Mouse (Mus musculus) cerebellum, adult 9-10 months (tissue): ENCODE results near the gene Prkn.

ENCODE experiments used
- DNase-seq: peaks from one replicate; pipeline ENCODE4 v3.0.0; 2022

The Prkn gene

GRCm38 (mm10) chr17:12050261-12050660 lies 1210.1 kb downstream of the Prkn start:
- no peak for DNase-seq

- no peak for DNase-seq
These were observed 1210.8 kb downstream of the Prkn start for GRCm38 (mm10) chr17:12051031-12051430.

DNA sequence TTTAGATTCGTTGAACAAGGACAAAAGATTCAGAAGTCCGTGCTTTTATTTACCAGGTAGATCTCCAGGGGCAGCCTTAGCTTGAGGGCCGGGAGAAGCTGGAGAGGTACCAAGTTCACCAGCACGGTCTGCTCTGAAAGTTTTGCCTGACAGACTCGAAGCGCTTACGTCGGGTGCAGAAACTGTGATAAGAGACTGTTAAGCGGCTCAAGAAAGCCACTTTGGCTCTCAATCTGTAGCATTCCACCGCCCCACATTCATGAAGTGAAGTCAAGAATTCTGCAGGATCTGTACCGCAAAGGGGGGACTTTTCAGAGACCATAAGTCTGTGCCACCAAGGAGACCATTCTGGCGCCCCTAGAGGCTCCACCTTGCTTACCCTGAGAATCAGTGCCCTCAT lies 1212.5 kb downstream of the Prkn start:
- no peak for DNase-seq

DNA sequence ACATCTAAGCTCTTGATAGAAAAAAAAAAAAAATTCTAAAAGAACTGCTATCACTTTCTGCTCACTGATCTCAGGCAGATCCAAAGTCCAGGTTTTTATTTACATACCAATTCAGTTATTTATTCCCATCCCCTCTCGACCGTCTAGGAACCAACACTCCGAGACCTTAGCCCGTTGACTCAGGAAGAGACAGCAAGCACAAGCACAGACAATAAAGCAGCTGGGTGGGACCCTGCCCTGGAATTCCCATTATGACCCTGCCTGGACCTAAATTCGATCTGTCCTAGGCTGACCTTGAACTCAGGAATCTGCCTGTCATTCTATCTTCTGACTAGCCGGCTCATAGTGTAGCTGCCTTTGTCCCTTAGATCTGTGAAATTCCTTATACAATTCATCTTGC lies 1218.9 kb downstream of the Prkn start:
- DNase-seq = no peak

DNA sequence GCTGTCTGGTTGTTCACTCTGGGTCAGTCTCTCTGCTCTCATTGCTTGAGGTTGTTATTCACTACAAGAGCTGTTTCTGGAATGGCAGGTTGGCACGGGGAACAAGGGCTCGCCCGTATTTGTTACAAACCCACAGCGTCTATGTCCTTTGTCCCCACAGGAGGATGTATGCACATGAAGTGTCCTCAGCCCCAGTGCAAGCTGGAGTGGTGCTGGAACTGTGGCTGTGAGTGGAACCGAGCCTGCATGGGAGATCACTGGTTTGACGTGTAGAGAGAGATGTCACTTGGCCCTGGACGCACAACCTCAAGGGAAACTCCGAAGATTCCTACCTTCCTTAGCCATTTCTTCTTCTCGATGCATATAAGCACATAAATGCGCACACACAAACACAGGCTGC lies 1221.2 kb downstream of the Prkn start:
- DNase-seq = no peak

- DNase-seq = no peak
These were observed 1222.7 kb downstream of the Prkn start for GRCm38 (mm10) chr17:12062861-12063260.

DNA sequence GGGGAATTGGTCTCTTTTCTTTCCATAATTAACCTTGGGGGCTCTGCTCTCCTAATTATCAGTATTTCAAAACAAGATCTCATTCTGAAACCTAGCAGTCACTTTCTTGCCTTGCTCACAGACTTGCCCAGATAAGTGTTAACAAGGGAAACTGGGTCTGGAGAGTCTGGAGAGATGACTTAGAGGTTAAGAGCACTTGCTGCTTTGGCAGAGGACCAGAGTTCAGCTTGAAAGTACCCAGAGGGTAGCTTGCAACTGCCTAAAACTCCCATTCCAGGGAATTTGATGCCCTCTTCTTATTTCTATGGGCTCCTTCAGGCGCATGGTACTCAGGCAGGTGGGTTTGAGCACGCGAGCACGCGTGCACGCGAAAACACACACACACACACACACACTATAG lies 1223.3 kb downstream of the Prkn start:
- DNase-seq = no peak

DNA sequence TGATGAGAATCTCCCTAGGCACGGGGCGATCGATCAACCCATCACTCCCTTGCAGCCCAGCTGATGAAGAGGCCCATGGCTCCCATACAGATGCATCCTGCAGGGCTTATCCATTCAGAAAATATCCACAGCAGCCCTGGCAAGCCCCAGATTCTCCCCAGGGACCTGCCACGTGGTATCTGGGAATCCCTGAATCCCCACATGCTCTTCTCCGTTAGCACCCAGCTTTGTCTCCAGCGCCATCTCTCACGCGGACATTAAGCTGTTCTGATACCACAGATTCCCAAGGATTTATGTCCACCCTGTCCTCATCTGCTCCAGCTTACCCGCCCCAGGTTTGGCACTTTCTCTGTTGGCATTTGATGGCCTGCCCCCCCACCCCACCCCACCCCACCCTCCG lies 1225.9 kb downstream of the Prkn start:
- no peak for DNase-seq

- DNase-seq = no peak
These were observed 1236.6 kb downstream of the Prkn start for GRCm38 (mm10) chr17:12076816-12077215.

- no peak for DNase-seq
These were observed 1240.7 kb downstream of the Prkn start for GRCm38 (mm10) chr17:12080656-12081495.

- DNase-seq = no peak
These were observed 1242.0 kb downstream of the Prkn start for GRCm38 (mm10) chr17:12082201-12082600.

DNA sequence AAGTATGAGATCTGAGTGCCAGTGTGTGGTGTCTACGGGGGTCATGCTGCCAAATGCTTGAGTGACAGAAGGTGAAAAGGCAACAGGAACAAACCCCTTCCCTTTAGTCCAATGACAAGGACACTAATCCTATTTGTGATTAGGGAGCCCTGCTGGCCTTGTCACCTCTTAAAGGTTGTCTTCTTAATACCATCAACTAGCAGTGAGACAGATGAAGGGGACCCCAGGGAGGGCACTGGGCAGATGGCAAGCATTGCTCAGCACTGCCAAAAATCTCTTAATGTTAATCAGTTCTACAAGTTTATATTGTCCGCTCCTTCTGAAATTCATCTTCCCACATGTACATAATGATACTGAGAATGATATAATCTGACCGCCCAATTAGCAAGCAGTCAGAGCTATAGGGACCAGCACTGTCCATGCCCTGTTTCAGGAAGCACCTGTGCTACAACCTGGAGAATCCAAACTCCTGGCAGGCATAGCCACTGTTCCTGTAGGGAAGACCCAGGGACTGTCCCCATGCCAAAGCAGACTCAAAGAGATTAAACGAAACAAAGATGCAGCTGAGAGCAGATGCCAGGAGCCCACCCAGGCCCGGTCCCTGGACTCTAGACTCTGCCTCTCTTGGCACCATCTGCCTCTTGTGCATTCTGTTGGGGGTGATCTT lies 1250.2 kb downstream of the Prkn start:
- DNase-seq = no peak

DNA sequence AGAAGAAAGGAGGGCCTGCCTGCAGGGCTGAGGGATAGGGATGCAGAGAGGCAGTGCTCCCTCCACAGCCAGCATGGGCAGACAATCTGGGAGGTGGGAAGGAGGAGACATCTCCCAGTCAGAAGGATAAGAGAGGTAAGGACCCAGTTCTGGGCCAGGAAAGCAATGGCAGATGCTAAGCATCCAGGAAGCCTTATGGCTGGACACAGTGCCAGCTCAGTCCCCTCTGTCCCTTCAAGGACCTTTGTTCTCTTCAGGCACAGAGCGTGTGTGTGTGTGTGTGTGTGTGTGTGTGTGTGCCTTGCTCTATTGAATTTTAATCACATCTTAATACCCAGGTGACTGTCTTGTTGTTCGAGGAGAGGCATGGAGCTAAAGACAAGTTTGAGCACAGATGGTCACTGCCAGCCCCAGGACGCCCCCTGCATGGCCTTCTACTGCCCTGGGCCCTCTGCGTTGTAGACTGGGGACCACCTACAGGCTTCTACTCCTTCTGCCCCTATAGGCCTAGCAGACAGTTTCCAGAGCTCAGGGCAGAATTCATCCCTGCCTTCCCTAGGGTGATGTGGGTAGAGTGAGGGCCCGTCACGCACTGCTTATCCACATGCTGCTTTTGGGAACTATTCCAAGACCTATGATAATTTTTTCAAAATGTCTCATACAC lies 1252.8 kb downstream of the Prkn start:
- peak; percentile 24 for DNase-seq

- no peak for DNase-seq
These were observed 1253.8 kb downstream of the Prkn start for GRCm38 (mm10) chr17:12094016-12094415.

DNA sequence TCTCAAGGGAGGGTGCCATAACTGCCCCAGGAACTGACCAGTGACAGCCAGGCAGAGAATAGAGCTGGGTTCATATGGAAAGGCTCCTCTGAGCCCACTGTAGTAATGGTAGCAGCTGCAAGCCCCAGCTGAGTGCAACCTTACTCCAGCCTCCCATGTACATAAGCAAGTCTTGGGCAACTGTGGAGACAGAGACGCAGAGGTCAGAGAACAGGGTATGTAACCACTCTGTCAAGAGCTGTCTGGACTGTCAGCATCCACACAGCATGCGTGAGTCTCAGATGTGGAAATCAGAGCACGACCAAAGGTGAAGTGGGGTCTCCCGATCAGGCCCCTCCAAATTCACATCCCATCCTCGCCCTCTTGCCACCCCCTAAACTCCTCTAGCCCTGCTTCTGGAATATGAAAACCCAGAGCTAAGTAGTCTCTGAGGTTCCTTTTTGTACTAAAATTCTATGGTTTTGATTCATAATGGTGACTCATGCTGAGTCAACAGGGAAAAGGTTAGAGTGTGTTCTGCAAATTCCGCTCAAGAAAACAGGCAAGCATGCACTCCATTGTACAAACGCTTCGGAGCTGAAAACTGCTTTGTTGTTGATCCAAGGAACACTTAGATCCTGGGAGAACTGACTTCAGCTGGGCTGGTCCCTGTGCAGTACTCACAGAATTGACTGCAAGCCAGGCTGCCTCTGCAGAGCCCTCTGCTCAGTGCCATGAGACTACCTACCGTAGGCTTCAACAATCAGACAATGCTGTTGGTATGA lies 1254.8 kb downstream of the Prkn start:
- DNase-seq = no peak

DNA sequence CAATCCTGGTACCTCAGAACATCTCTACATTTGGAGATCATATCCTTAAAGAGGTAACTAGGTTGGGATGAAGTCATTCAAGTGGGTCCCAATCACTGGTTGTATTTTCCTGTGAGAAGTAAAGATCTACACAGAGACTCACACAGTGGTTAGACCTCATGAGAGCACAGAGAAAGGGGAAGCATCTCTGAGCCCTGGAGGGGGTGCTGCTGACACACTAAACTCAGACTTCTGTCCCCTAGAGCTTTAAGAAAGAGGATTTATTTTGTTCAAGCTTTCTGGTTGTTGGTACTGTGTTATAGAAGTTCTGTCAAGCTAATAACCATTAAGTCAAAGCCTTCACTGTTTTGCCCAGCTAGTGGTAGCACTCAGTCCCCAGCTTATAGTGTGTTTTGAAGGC lies 1259.2 kb downstream of the Prkn start:
- no peak for DNase-seq

DNA sequence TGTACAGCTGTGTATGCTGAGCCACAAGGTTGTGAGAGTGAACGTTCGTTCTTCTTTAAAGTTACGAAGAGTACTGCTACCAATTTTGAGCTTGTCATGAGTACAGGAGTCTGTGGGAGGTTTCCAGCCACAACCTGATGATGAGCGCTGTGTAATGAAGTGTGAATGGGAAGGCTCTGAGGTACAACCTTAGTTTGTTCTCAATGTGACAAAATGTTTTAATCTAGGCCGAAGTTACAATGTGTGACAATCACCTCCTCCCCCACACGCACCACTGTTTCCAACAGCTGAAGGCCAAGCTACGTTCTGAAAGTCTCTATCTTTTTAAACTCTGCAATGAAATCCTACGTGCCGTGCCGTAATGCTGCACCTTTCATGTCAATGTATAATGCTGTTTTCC lies 1262.1 kb downstream of the Prkn start:
- DNase-seq = no peak

DNA sequence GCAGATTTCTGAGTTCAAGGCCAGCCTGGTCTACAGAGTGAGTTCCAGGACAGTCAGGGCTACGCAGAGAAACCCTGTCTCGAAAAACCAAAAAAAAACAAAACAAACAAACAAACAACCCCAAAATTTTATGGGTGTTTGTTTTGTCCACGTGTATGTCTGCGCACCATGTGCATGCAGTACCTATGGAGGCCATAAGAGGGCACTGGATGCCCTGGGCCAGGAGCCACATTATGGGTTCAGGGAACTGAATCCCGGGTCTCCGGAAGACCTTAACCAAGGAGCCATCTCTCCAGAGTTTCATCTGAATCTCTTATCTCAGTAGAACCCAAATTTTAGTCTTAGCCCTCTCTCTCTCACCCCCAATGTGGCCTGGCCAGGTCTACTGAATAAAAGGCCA lies 1263.6 kb downstream of the Prkn start:
- DNase-seq = no peak

- DNase-seq = no peak
These were observed 1264.1 kb downstream of the Prkn start for GRCm38 (mm10) chr17:12104245-12104644.

GRCm38 (mm10) chr17:12104690-12105089 lies 1264.5 kb downstream of the Prkn start:
- no peak for DNase-seq

DNA sequence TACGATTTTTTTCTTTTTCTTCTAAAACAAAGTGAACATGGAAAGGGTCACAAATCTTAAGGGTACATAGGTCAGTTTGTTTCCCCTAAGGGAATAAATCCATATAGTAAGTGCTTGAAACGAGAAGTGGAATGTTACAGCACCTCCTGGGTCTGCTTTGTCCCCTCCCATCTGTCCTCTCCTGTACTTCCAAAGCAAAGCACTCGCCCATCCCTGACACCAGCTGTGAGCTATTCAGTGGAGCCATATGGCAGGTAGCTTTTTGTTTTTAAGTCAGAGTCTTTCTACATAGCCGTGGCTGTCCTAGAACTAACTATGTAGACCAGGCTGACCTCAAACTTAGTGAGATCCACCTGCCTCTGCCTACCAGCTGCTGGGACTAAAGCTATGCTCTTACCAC lies 1266.1 kb downstream of the Prkn start:
- peak; percentile 31 for DNase-seq
